Mouse (Mus musculus) layer of hippocampus, adult 11-12 months (tissue): ENCODE data around the gene Tst.

Experiments used
- DNase-seq: peaks from one replicate; pipeline ENCODE4 v3.0.0; 2022; ENCODE audit warnings: low spot score

The Tst gene

DNA sequence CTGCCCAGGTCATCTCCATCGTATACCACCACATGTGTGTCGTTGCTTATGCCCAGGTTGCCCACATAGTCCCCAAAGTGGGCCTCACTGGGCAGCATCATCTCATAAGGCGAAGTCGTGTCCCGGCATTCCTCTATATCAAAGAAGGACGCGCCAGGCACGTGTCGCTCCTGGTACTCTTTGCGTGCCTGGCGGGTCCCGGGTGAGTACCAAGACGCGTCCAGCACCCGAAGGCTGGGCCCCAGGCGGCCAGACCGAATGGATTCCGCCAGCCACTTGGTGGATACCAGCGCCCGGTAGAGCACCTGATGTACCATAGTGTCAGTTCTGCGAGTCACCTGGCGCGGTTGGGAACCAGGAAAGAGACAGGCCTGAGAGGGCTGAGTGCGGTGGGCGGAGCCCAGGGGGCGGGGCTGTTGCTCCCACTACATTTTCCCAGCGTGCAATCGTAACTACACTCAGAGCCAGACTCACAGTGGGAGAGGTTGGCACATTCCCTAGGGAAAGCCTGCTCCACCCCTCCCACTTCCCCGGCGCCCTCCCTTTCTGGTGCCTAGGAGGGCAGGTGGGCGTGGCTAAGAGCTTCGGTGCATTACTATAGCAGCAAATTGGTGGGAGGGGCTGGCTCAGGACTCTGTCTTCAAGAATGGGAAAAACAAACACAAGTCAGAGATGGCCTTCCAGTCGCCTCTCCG is at the start of gene Tst:
Tst (minus strand) TSS at position 391 of the 695 bp plus-strand sequence.
- DNase-seq = peak; percentile 92

- DNase-seq = no peak
Observed at GRCm38 (mm10) chr15:78455168-78455567, 49.5 kb upstream of the Tst start.

- no peak for DNase-seq
Observed at GRCm38 (mm10) chr15:78452929-78453328, 47.2 kb upstream of the Tst start.

DNA sequence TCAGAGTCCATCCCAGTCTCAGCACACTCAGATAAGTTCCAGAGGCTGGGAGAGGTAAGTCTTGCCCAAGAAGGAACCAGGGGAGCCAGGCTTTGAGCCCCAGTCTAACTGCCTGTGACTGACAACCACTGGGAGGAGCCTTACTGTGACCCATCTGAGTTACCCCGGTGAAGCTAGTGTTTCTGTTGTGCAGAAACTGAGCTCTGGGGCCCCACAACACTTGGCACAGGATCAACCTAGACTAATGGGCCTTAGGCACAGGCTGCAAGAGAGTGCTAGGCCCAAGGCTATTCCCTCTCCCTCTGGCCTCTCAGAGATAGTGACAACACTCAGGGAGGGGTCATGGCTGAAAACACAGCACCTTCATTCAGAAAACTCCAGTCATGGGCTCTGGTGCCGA is 45.5 kb upstream of the Tst start:
- no peak for DNase-seq

DNA sequence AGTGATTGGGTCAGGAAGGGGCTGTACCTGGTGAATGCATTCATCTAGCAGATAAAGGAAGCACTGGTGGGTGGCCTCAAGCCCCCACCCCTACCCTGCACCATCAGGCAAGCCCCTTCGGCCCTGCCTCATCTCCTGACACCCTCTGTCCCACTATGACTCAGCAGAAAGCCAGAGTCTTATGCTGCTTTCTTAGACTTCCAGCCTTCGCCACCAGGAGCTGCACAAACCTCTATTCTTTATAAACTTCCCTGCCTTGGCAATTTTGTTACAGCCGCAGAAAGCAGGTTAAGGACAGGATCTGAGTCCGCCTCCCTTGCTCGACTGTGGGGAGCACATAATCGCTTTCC is 44.7 kb upstream of the Tst start:
- no peak for DNase-seq

GRCm38 (mm10) chr15:78449694-78450418 is 44.1 kb upstream of the Tst start:
- no peak for DNase-seq

DNA sequence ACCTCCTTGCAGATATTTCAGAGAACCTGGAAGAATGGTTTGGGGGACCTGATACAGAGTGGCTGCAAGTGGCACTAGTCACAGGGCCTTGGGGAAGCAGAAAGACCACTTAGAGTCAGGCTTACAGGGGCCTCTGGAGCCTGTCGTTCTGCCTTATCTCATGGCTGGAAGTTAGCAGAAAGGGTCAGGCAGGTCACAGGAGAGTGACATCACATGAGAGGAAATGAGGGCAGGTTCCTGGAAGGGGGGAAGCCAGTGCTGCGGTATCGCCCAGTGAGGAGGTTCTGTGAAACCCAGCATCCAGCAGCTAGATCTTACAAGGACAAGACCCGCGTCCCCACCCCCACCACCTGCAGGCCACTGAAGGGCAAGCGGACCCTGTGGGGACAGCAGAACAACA is 43.4 kb upstream of the Tst start:
- no peak for DNase-seq

GRCm38 (mm10) chr15:78447746-78448535 is 42.2 kb upstream of the Tst start:
- peak; percentile 96 for DNase-seq

DNA sequence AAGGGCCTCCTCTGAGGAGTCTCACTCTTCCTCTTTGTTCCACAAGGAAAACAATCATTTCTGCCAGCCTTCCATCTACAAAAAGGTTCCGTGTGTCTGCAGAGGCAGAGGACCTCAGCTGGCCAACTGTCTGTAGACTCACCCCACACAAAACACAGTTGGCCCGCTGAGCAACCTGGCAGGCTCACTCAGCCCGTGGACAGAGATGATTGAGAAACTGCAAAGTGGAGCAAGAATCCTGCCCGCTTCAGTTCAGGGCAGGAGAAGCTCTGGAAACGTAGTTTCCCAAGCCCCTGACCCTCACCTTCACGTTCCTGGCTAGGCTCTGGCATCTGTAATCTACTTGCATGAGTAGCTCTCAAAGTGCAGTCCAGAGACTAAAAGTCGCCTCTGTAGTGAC is 41.4 kb upstream of the Tst start:
- no peak for DNase-seq

DNA sequence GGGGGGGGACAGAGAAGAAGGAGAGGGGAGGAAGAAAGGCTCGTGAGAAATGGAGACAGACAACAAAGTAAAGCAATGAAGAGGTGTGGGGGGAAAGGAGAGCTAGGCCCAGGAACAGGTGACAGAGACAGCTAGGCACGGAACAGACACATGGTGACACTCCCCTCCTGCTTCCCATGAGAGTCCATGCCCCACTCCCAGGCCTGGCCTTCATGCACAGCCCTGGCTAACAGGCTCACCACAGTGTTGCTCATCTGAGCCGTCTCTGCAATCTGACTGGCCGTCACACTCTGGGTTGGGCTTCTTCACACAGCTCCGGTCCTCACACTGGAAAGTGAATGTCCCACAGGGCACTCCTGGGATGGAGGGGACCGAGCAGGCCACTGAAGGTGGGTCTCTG is 38.1 kb upstream of the Tst start:
- no peak for DNase-seq

DNA sequence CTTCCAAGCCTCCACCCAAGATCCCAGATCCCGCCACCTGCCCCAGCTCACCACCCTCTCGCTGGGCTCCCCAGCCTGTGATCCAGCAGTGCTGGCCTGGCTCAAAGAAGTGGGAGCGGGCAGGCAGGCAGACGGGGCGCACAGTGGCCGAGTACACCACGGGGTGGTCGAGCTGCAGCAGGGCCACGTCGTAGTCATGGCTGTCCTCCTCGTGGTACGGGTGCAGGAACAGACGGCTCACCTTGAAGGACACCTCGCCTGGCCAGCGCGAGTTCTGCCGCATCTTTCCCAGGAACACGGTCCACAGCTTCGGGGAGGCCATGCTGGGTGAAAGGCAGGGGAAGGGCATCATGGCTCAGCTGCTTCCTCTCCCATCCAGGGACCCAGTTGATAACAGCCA is 36.5 kb upstream of the Tst start:
- DNase-seq = no peak

DNA sequence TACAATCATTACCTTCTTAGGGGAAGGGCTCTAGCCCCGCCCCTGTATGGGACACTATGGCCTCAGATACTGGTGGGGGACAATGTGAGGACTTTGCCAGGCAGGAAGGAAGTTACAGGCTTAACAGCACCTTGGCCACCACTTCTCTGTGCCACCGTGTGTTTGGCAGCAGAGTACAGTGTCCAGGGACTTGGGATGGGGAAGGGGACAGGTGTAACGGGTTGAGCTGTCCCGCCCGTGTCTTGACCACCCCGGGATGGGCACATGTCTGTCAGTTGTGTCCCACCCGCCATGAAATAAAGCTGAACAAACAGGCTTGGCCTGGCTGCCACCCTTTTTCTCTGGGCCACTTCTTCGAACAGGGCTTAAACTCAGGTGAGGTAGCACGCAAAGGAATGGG is 33.3 kb upstream of the Tst start:
- DNase-seq = no peak

GRCm38 (mm10) chr15:78438505-78438904 is 32.8 kb upstream of the Tst start:
- no peak for DNase-seq

DNA sequence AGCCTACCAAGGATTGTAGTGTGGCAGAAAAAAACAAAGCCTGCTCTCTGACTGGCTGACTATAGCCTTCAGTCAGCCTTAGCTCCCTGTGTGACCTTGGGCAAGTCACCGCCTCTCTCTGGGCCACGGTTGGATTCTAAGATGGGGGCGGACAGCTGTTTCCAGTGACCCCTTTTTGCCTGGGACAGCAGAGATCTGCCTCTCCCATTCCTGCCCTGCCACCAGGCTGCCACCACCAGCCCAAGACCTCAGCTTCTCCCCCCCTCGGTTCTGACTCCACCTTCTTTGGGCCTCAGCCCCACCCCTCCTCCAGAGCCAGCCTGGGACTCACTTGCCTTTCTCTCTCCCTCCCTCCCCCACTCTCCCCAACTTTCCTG is 32.3 kb upstream of the Tst start:
- no peak for DNase-seq

DNA sequence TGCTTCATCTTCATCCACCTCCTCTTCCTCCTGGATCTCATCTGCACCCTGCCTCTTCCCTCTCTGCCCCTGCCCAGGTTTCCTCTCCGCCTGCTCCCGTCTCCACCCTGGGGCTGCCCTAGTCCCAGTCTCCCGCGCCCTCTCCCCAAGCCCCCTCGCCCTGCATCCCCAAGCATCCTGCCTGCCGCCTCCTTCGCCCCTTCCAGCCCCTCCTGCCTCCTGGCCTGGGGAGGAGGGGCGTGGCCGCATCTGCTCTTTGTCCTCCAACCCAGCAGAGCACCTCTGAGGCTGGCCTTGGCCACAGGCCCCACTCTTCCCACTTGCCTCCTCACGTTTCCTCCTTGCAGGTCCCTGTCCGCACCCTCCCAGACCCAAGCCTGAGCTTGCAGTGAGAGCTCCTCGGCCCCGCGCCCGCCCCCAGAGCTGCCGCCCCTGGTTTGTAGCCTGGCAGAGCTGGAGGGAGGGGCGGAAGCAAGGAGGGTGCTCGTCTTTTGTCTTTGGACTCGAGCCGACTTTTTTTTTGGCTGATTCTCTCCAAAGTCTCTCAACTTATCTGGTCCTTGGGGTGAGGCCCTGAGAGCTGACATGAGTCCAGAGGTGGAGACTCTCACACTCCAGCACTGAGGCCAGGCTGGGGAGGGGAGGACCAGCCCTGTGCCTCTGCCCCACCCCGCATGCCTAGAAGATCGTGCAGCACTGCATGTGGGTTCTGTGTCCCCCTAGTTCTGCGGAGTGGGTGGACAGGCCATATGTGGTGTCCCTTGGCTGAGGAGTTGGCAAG is 31.7 kb upstream of the Tst start:
- peak; percentile 52 for DNase-seq

- peak; percentile 94 for DNase-seq
Observed at GRCm38 (mm10) chr15:78436380-78437192, 30.9 kb upstream of the Tst start.

DNA sequence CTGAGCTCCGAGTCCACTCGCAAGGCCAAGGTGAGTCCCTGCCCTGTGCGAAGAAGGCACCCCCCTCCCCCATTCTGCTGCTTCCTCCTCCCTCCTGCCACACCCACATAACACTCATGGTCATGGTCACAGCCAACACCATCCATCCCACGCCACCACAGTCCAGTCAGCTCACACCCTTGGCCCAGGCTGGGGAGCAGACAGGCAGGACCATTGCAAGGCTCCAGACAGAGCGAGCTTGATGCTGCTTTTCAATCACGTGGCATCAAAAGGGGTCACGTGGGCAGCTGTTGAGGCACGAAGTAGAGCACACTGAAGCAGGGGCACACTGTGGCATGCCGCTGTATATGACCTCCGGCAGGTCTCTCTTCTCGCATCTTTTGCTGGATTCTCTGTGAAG is 30.0 kb upstream of the Tst start:
- DNase-seq = no peak

DNA sequence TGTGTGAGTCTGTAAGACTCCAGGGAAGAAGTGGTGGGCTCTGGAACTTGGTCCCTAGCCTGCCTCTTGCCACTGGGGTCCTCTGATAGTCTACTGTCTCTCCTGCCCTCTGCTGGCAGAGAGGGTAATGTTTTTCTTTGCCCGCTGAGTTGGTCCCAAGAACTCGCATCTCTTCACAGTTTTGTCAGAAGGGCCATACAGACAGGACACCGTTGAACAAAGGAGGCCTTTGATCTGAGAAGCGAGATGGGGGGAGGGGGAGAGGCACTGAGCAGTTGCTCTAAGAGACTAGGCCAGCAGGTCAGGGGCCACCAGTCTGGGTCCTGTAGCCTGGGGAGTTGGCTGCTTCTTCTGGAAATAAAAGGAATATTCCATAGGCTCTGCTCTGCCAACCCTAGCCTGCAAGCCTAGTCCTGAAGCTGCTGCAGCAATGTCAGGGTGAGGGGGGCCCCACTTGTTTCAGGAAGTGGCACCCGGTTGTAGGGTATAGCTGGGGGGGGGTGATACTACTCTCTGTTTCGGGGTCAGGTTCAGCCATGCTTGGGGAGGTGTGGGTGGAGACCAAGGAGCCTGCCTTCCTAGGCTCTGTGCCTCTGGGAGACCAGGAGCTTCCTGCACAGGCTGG is 29.3 kb upstream of the Tst start:
- peak; percentile 75 for DNase-seq

DNA sequence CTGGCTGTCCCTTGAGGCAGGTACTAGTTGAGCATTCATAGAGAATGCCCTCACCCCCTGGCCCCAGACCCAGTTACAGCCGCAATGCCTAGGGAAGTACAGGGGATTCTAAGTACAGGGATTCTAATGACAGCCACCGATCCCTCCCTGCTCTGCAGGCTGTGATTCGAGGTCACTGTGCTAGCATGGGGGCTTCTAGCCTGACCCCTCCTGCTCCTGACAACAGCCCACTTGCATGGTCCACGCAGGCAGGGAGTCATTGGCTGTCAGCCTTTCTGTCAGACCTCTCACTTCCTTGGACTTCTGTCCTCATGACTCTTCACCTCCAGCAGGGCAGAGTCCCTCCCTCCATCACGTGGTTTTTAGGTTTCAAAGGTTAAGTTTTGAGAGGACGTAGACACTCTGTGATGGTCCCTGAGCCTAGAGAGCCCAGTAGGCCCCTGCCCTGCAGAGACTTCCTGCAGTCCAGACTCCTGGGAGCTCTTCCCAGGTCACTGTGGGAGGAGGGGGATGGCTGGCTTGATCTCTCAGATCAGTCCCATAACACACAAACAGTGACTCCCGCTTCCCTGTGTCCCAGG is 25.9 kb upstream of the Tst start:
- DNase-seq = no peak

DNA sequence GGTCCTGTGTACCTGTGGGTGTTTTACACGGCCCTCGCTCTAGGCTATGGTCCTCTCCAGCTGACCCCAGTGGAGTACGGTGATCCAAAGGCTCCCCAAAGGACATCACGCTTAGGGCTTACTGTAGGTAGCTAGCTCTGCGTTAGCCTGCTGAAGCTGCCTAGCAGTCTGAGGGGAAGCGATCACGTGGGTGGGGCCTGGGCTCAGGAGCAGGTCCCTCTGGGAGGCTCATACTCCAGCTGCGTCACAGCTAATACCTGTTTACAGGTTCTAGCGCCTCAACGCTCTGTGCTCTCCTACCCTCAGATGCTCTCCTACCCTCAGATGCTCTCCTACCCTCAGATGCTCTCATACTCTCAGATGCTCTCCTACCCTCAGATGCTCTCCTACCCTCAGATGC is 25.2 kb upstream of the Tst start:
- no peak for DNase-seq
